In the genomic region with DNA sequence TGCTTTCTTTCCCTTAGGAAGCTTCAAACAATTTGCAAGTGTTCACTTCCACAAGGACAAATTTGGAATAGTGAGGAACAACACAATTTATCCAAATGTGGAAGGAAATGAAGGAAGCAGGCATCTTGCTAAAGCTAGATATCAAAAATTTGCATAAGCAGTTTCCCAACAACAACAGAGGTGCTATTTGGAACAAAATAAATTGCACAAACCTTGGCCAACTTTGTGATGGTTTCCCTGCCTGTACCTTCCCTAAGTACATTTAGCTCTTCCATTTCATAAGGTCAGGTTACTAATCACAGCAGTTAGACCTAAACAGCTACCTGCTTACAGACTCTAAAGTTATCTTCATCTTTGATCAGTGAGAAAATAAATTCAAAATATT, we compare ENCODE assay signal across 22 mouse cellular contexts. TPM values are rescaled to one million over a fixed set of nuclear protein-coding genes. Genes with fewer than 3 reads are reported as not detected.
DNase-seq lines count a peak whose midpoint lies in the region; ATAC-seq and TF ChIP-seq lines count a peak whose summit lies in the region.
"Had no signal": no experiment of that assay in that cellular context is flagged by ENCODE, and none has a peak within 500 bp of the region (broad histone marks: within the 10 kb centered on the region; RNA-seq: fewer than 3 reads in every experiment).

No protein-coding gene starts in this region.

- H3K4me3 ChIP-seq in heart, embryonic 10.5 days = no peak overlapping the region
- H3K4me3 ChIP-seq in heart, embryonic 16.5 days (ENCODE audit: low read length) = no peak overlapping the region
- no peak overlapping the region for H3K4me3 ChIP-seq in liver, adult 2 months (ENCODE audit: insufficient read depth, low read depth, low read length)
- no peak overlapping the region for H3K4me3 ChIP-seq in liver, embryonic 11.5 days (ENCODE audit: low read depth, low read length)
- H3K4me3 ChIP-seq: embryonic facial prominence, embryonic 13.5 days; forebrain, embryonic 12.5 days; hindbrain, embryonic 12.5 days had no signal

- no peaks in the 10 kb centered on the region for H3K9me3 ChIP-seq in heart, embryonic 10.5 days
- no peaks in the 10 kb centered on the region for H3K9me3 ChIP-seq in heart, embryonic 16.5 days (replicated peaks; ENCODE audit: control insufficient read depth, low read length)
- no peaks in the 10 kb centered on the region for H3K9me3 ChIP-seq in liver, embryonic 11.5 days (ENCODE audit: control insufficient read depth, low read length)
- H3K9me3 ChIP-seq: embryonic facial prominence, embryonic 13.5 days; forebrain, embryonic 12.5 days; hindbrain, embryonic 12.5 days had no signal

- no peak for TF ChIP-seq POLR2A in liver, adult 2 months (IDR thresholded peaks at IDR 0.05; ENCODE audit: extremely low read depth, insufficient read depth, low read length)

- H3K27me3 ChIP-seq in heart, embryonic 10.5 days (ENCODE audit: insufficient read depth, poor library complexity, severe bottlenecking) = no peaks in the 10 kb centered on the region
- H3K27me3 ChIP-seq in heart, embryonic 16.5 days (ENCODE audit: control insufficient read depth, insufficient read depth, low read length) = no peaks in the 10 kb centered on the region
- no peaks in the 10 kb centered on the region for H3K27me3 ChIP-seq in liver, adult 2 months (ENCODE audit: control insufficient read depth, insufficient read depth, low read length)
- no peaks in the 10 kb centered on the region for H3K27me3 ChIP-seq in liver, embryonic 11.5 days (replicated peaks; ENCODE audit: control insufficient read depth, insufficient read depth, low read length)
- H3K27me3 ChIP-seq: CH12.LX; embryonic facial prominence, embryonic 13.5 days; forebrain, embryonic 12.5 days; hindbrain, embryonic 12.5 days; Patski had no signal

- no peak overlapping the region for H3K4me2 ChIP-seq in heart, embryonic 16.5 days (ENCODE audit: low read depth, low read length)
- no peak overlapping the region for H3K4me2 ChIP-seq in liver, embryonic 11.5 days
- H3K4me2 ChIP-seq: embryonic facial prominence, embryonic 13.5 days; forebrain, embryonic 12.5 days; hindbrain, embryonic 12.5 days had no signal

- no peak for TF ChIP-seq CTCF in liver, adult 2 months (IDR thresholded peaks at IDR 0.05; ENCODE audit: low read depth, low read length)

- no peak overlapping the region for H3K9ac ChIP-seq in heart, embryonic 16.5 days (ENCODE audit: low read length)
- H3K9ac ChIP-seq in liver, adult 2 months (ENCODE audit: low read depth, low read length) = no peak overlapping the region
- no peak overlapping the region for H3K9ac ChIP-seq in liver, embryonic 11.5 days (ENCODE audit: low read depth, low read length)
- H3K9ac ChIP-seq: embryonic facial prominence, embryonic 13.5 days; forebrain, embryonic 12.5 days; hindbrain, embryonic 12.5 days had no signal

- ATAC-seq in heart, embryonic 16.5 days (replicated peaks; ENCODE audit: extremely low read depth, insufficient read depth, low FRiP score) = no peak
- ATAC-seq in liver, embryonic 11.5 days (replicated peaks; ENCODE audit: low FRiP score) = no peak
- ATAC-seq: activated CD4-positive, CD25-positive, alpha-beta regulatory T cell, adult 4 months; forebrain, embryonic 16.5 days; hindbrain, embryonic 16.5 days; inflammation-experienced regulatory T-cells, adult 6 months; Patski had no signal

- no peaks in the 10 kb centered on the region; the same call in 1 of the 2 replicates for H3K79me2 ChIP-seq in liver, adult 2 months (ENCODE audit: control insufficient read depth, insufficient read depth, low read length)

- peak overlapping the region; percentile 23; the same call in 1 of the 2 replicates for H3K27ac ChIP-seq in heart, embryonic 10.5 days
- peak overlapping the region; percentile 82 for H3K27ac ChIP-seq in heart, embryonic 16.5 days (ENCODE audit: low read length)
- no peak overlapping the region for H3K27ac ChIP-seq in liver, adult 2 months (replicated peaks; ENCODE audit: insufficient read depth, low read depth, low read length)
- no peak overlapping the region for H3K27ac ChIP-seq in liver, embryonic 11.5 days (ENCODE audit: low read depth, low read length)
- H3K27ac ChIP-seq: embryonic facial prominence, embryonic 13.5 days; forebrain, embryonic 12.5 days; hindbrain, embryonic 12.5 days had no signal

- H3K4me1 ChIP-seq in heart, embryonic 10.5 days = peaks cover 37% of the 10 kb centered on the region; the same call in 1 of the 2 replicates
- H3K4me1 ChIP-seq in heart, embryonic 16.5 days (ENCODE audit: control insufficient read depth, insufficient read depth, low read length) = peaks cover 49% of the 10 kb centered on the region
- peaks cover 13% of the 10 kb centered on the region for H3K4me1 ChIP-seq in liver, adult 2 months (ENCODE audit: control insufficient read depth, insufficient read depth, low read length)
- H3K4me1 ChIP-seq in liver, embryonic 11.5 days (replicated peaks; ENCODE audit: control insufficient read depth, insufficient read depth, low read length) = no peaks in the 10 kb centered on the region
- H3K4me1 ChIP-seq: embryonic facial prominence, embryonic 13.5 days; forebrain, embryonic 12.5 days; hindbrain, embryonic 12.5 days had no signal

- DNase-seq in heart, embryonic 10.5 days (ENCODE audit: low spot score) = no peak
- no peak for DNase-seq in heart, adult 11 months
- no peak for DNase-seq in heart, adult 9 months (ENCODE audit: low spot score in 2 of 2)
- DNase-seq in liver, adult 2 months (ENCODE audit: extremely low read depth, low read depth, low spot score) = peak; percentile 69
- no peak for DNase-seq in liver, embryonic 11.5 days (ENCODE audit: low spot score)
- no peak for DNase-seq in cerebellum, postnatal 25 days
- DNase-seq: adrenal gland, postnatal 14 days; cerebellum, adult 11-12 months; cerebellum, adult 9-10 months; cerebellum, postnatal 36 days; gastrocnemius, postnatal 14 days had no signal

- H3K36me3 ChIP-seq in heart, embryonic 10.5 days = no peaks in the 10 kb centered on the region
- no peaks in the 10 kb centered on the region for H3K36me3 ChIP-seq in heart, embryonic 16.5 days (ENCODE audit: control insufficient read depth, insufficient read depth)
- no peaks in the 10 kb centered on the region for H3K36me3 ChIP-seq in liver, adult 2 months (ENCODE audit: control insufficient read depth, insufficient read depth, low read length)
- H3K36me3 ChIP-seq in liver, embryonic 11.5 days (ENCODE audit: control insufficient read depth, insufficient read depth, low read length) = no peaks in the 10 kb centered on the region
- H3K36me3 ChIP-seq: embryonic facial prominence, embryonic 13.5 days; forebrain, embryonic 12.5 days; hindbrain, embryonic 12.5 days had no signal

RNA-seq across cellular contexts. Expression of a gene that starts 29.9 kb away (rescaled TPM):
- 21.2 and 39.8 TPM in 2 replicates for polyA plus RNA-seq in heart, embryonic 10.5 days (2016; fragmentation: Nextera tagmentation; extraction: Ambion mirVana)
- 74.5 and 78.1 TPM in 2 replicates for polyA plus RNA-seq in heart, embryonic 16.5 days (2015; fragmentation: Nextera tagmentation; extraction: Ambion mirVana)
- total RNA-seq in liver, adult 2 months (2014; rRNA removed) = 5.4 and 6.5 TPM in 2 replicates
- 1.6 and 1.7 TPM in 2 replicates for polyA plus RNA-seq in liver, adult 2 months (2012; rRNA removed)
- polyA plus RNA-seq in liver, embryonic 11.5 days (2014; fragmentation: Nextera tagmentation; extraction: Ambion mirVana) = 3.2 and 3.4 TPM in 2 replicates
- total RNA-seq: CH12.LX; granulocyte monocyte progenitor cell, adult 5-6 weeks had no signal
- polyA plus RNA-seq: activated CD4-positive, CD25-positive, alpha-beta regulatory T cell, adult 4 months had no signal

Comparison
In these comparisons a context has a peak if more than half of its experiments do, and no peak if none do; other contexts are left out.
1. H3K27ac ChIP-seq: peak in heart, embryonic 10.5 days (single experiment) and heart, embryonic 16.5 days (single experiment); none in liver, adult 2 months (single experiment) and liver, embryonic 11.5 days (single experiment).